Mouse (Mus musculus) embryonic facial prominence, embryonic 11.5 days (tissue): ENCODE measurements around the gene Olfr1437. TPM values are rescaled to one million over a fixed set of nuclear protein-coding genes. Genes with fewer than 3 reads are reported as not detected.
"Not testable (repeated sequence)": the region's sequence is repeated elsewhere in the genome, so short reads cannot be mapped to it uniquely, and the experiment has no call there.

Experiments used
- ATAC-seq: fragments of 200-750 bp; cut with Nextera tagmentation; replicated peaks from 2 replicates; pipeline ENCODE4 v1.8.0; 2017; ENCODE audit warnings: low read depth; ENCODE audit not compliant: insufficient number of reproducible peaks, low FRiP score, low TSS enrichment
- DNase-seq: peaks from one replicate; pipeline ENCODE4 v3.0.0-alpha.2; 2015; ENCODE audit warnings: low spot score
- H3K27ac ChIP-seq: fragments of 300-500 bp; sonication (generic); replicated peaks from 2 replicates; pipeline ENCODE4 v1.5.1; 2014; ENCODE audit warnings: mild to moderate bottlenecking, low read depth, low read length, control low read depth
- H3K27me3 ChIP-seq: fragments of 300-500 bp; sonication (generic); 2 replicates; pipeline ENCODE4 v1.6.1; 2014; ENCODE audit warnings: mild to moderate bottlenecking, low read length, moderate library complexity, mixed read lengths; ENCODE audit not compliant: control insufficient read depth, insufficient read depth
- H3K36me3 ChIP-seq: fragments of 300-500 bp; sonication (generic); replicated peaks from 2 replicates; pipeline ENCODE4 v1.6.1; 2014; ENCODE audit warnings: low read depth, mild to moderate bottlenecking, low read length, moderate library complexity, mixed read lengths; ENCODE audit not compliant: control insufficient read depth, insufficient read depth
- H3K4me1 ChIP-seq: fragments of 300-500 bp; sonication (generic); 2 replicates; pipeline ENCODE4 v1.6.1; 2014; ENCODE audit warnings: low read length, mixed read lengths; ENCODE audit not compliant: control insufficient read depth, insufficient read depth
- H3K4me2 ChIP-seq: fragments of 300-500 bp; sonication (generic); 2 replicates; pipeline ENCODE4 v1.6.1; 2014; ENCODE audit warnings: low read depth, mild to moderate bottlenecking, control low read depth, low read length, moderate library complexity
- H3K4me3 ChIP-seq: fragments of 300-500 bp; sonication (generic); 2 replicates; pipeline ENCODE4 v1.5.1; 2014; ENCODE audit warnings: low read depth, low read length, control low read depth
- H3K9ac ChIP-seq: fragments of 300-500 bp; sonication (generic); replicated peaks from 2 replicates; pipeline ENCODE4 v1.6.1; 2014; ENCODE audit warnings: mild to moderate bottlenecking, control low read depth, low read length
- H3K9me3 ChIP-seq: fragments of 300-500 bp; sonication (generic); replicated peaks from 2 replicates; pipeline ENCODE4 v1.6.1; 2016; ENCODE audit warnings: mild to moderate bottlenecking, low read length, inconsistent platforms, mixed read lengths; ENCODE audit not compliant: control insufficient read depth
- WGBS: fragments of 180-500 bp; shearing (Covaris S2); extraction: QIAGEN DNeasy Blood & Tissue Kit; methylation state at CpG from one replicate; pipeline ENCODE4 v1.1.7; 2014; 5-methylcytosine and 5-hydroxymethylcytosine counted together
- polyA plus RNA-seq: library from polyadenylated mRNA; unstranded; fragments of >200 nt; fragmentation: Nextera tagmentation; extraction: Ambion mirVana; gene quantifications from 2 replicates; pipeline ENCODE4 v1.2.1, GENCODE M21; 2014

Gene Olfr1437
- polyA plus RNA-seq: not detected in 2 replicates

DNA sequence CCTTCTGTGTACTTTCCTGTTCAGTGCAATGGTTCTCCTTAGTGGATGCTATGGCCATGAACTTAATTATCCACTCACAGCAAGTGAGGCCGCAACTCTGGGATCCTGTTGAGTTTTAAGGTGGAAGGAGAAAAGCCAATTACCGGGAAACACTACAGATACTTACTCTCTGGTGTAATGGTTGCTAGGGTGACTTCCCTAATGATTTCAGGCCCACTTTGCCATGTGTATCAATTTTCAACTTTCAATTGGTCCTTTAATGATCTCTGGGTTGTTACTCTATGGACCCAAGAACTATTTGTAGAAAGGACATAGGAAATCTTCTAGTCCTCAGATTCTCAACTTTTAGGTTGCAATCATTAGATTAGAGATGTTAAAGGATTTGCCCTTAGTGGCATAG is at the start of gene Olfr1437:
Gene Olfr1437 (minus strand): TSS at position 101 of the 400 bp plus-strand sequence.
- WGBS: 80% methylated on average over 2 of the region's 2 CpGs
- H3K4me2 ChIP-seq: no peak within 1 kb of the TSS

DNA sequence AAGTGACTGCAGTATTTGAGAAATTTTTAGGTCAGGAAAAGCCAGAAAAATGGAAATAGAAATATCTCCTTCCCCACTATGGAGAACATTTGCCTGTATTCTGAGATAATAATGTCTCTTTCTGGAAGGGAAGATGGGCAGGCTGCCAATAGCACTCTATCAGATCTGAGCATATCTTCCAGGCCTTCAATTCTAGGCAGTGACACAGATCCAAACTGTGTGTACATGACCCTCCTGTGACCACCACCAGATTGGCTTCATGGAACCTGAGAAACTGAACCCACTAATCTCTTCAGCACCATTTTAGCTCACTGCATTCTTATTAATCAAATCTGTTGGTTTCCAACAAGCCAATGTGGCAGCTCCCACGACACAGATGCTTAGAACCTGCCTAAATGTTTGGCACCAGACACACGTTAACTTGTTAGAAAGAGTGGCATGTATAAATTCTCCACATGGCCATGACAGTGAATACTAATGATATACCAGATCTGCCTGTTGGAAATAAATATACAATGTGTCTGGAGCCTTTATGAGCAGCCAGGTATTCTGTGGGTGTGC is 49.6 kb upstream of the Olfr1437 start:
- Histone ChIP-seq H3K4me3 (no peak overlapping the region), H3K36me3 (no peaks in the 10 kb centered on the region), H3K4me1 (no peaks in the 10 kb centered on the region), H3K27me3 (no peaks in the 10 kb centered on the region), H3K27ac (no peak overlapping the region), H3K9ac (no peak overlapping the region), H3K9me3 (no peaks in the 10 kb centered on the region), H3K4me2 (no peak overlapping the region)
- DNase-seq (no peak), ATAC-seq (no peak)
- 76% methylated on average over 2 of the region's 2 CpGs for WGBS

More for the DNA sequence above, at the start of gene Olfr1437:
- no peak for DNase-seq
- no peak within 1 kb of the TSS for H3K27ac ChIP-seq
- no peaks in the 10 kb centered on the region for H3K9me3 ChIP-seq
- H3K4me1 ChIP-seq: no peaks in the 10 kb centered on the region
- ATAC-seq: no peak
- H3K27me3 ChIP-seq: no peaks in the 10 kb centered on the region
- no peak within 1 kb of the TSS for H3K4me3 ChIP-seq
- no peak within 1 kb of the TSS for H3K9ac ChIP-seq
- H3K36me3 ChIP-seq: no peaks in the 10 kb centered on the region

DNA sequence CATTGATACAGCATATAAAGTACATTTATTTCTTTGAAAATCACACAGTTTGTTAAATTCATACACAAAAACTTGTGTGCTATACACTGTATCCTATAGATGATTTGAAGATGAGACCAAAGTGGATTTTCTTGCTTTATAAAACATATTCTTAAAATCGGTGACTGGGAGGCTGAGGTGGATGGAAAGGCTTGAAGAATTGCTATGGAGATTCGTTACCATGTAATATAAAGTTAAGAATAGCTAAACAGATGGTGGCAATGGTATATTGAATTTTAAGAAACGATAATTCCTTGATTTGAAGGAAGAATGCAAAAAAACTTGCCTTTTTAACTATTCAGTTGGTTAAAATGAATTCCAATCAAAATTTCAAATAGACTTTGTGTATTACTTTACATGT is 48.1 kb upstream of the Olfr1437 start:
- no peak overlapping the region for H3K4me3 ChIP-seq
- ATAC-seq (no peak), DNase-seq (no peak)
- no peaks in the 10 kb centered on the region for H3K9me3 ChIP-seq
- H3K27ac ChIP-seq: no peak overlapping the region
- no peak overlapping the region for H3K4me2 ChIP-seq
- no peak overlapping the region for H3K9ac ChIP-seq
- H3K4me1 ChIP-seq: no peaks in the 10 kb centered on the region
- no peaks in the 10 kb centered on the region for H3K27me3 ChIP-seq
- 78% methylated on average over 3 of the region's 3 CpGs for WGBS
- no peaks in the 10 kb centered on the region for H3K36me3 ChIP-seq

DNA sequence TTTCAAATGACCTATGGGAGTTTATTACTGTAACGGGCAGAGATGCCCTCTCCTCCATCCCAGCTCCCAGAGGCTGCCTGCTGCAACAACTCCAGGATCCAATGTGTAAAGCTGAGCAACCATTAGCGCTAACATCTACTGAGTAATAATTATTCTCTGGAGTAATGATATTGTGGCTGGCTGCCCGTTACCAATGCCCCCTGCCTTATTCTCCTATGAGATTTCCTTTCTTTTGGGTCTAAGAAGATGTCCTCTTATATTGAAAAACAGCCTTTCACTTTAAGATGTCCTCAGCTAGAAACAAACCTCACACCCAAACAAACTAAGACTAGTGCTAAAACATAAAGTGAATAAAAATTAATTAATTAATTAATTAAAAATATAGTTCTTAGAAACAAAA is 10.9 kb upstream of the Olfr1437 start, which contains the start of gene Olfr1438-ps1:
Gene Olfr1438-ps1 (minus strand): TSS at position 101 of the 400 bp plus-strand sequence.
- Histone ChIP-seq H3K9me3 (no peaks in the 10 kb centered on the region), H3K27ac (no peak within 1 kb of the TSS), H3K36me3 (no peaks in the 10 kb centered on the region), H3K27me3 (no peaks in the 10 kb centered on the region), H3K9ac (no peak within 1 kb of the TSS), H3K4me1 (no peaks in the 10 kb centered on the region), H3K4me2 (no peak within 1 kb of the TSS), H3K4me3 (no peak within 1 kb of the TSS)
- no peak for DNase-seq
- WGBS: 85% methylated on average over 3 of the region's 3 CpGs
- ATAC-seq: no peak

DNA sequence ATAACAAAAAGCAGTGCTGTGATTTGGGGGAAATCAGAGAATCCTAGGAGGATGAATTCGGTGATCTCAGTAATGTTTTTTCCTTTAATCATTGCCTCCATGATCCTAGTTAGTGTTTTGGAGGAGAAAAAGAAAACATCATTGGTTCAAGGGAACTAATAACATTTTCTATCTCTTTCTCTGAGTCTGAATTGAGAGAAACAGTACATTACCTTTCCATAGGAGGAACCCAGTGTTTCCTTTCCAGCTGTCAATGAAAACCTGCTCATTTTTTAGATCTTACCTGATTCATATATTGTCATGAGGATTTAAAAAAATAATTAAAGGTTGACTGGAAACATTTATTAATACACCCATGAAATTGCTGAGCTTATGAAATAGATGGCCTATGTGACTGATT is 25.9 kb downstream of the Olfr1437 start, which contains the start of gene Olfr1436:
Gene Olfr1436 (minus strand): TSS at position 101 of the 400 bp plus-strand sequence.
- not testable (repeated sequence) for H3K9me3 ChIP-seq, H3K9ac ChIP-seq, DNase-seq, H3K27me3 ChIP-seq, H3K4me3 ChIP-seq, H3K4me2 ChIP-seq, H3K4me1 ChIP-seq, ATAC-seq, H3K36me3 ChIP-seq, H3K27ac ChIP-seq
- 77% methylated on average over 1 of the region's 1 CpGs for WGBS

DNA sequence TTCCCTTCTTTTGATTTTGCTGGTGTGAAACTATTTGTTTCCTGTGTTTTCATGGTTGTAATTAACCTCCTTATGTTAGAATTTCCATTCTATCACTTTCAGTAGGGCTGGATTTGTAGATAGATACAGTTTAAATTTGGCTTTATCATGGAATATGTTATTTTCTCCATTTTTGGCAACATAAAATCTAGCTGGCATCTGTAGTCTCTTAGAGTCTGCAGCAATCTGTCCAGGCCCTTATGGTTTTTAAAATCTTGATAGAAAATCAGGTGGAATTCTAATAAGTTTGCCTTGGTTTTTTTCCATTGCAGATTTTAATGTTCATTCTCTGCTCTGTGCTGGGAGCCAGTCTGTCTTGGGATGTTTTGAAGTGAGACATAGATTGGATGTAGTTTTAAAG is 31.9 kb downstream of the Olfr1437 start:
- no peaks in the 10 kb centered on the region for H3K4me1 ChIP-seq
- no peaks in the 10 kb centered on the region for H3K27me3 ChIP-seq
- ATAC-seq: no peak
- H3K9me3 ChIP-seq: no peaks in the 10 kb centered on the region
- H3K4me3 ChIP-seq: no peak overlapping the region
- no peak overlapping the region for H3K4me2 ChIP-seq
- H3K27ac ChIP-seq: no peak overlapping the region
- H3K9ac ChIP-seq: no peak overlapping the region
- no peak for DNase-seq
- no peaks in the 10 kb centered on the region for H3K36me3 ChIP-seq

DNA sequence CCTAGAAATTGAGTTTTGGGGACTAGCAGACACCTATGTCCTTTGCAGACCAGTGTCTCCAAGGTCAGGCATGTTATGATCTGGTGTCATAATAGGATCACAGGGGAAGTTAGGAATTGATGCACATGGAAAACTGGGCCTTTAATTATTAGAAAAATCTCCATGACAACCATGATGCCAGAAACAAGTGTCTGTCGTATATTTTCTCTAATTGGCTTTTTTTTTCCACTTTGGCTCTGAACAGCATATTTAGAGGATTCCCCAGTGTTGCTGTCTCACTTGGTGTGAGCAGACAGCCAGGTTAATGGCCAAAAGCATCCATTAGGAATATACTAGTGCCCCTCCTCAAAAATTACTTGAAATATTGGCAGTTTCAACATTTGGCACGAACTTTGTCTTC is 45.3 kb downstream of the Olfr1437 start, which contains the start of gene Olfr1434:
Gene Olfr1434 (plus strand): TSS at position 301 of the 400 bp plus-strand sequence.
- Histone ChIP-seq H3K9me3 (no peaks in the 10 kb centered on the region), H3K27me3 (no peaks in the 10 kb centered on the region), H3K4me3 (no peak within 1 kb of the TSS), H3K27ac (no peak within 1 kb of the TSS), H3K9ac (no peak within 1 kb of the TSS), H3K4me2 (no peak within 1 kb of the TSS), H3K4me1 (no peaks in the 10 kb centered on the region), H3K36me3 (no peaks in the 10 kb centered on the region)
- 80% methylated on average over 2 of the region's 2 CpGs for WGBS
- no peak for DNase-seq
- ATAC-seq: no peak
